Mouse (Mus musculus): ENCODE measurements around the gene Ehd1. TPM values are rescaled to one million over a fixed set of nuclear protein-coding genes. Genes with fewer than 3 reads are reported as not detected.

The Ehd1 gene
- polyA plus RNA-seq, 1 experiment from 2014 or later: 85.5 TPM

DNA sequence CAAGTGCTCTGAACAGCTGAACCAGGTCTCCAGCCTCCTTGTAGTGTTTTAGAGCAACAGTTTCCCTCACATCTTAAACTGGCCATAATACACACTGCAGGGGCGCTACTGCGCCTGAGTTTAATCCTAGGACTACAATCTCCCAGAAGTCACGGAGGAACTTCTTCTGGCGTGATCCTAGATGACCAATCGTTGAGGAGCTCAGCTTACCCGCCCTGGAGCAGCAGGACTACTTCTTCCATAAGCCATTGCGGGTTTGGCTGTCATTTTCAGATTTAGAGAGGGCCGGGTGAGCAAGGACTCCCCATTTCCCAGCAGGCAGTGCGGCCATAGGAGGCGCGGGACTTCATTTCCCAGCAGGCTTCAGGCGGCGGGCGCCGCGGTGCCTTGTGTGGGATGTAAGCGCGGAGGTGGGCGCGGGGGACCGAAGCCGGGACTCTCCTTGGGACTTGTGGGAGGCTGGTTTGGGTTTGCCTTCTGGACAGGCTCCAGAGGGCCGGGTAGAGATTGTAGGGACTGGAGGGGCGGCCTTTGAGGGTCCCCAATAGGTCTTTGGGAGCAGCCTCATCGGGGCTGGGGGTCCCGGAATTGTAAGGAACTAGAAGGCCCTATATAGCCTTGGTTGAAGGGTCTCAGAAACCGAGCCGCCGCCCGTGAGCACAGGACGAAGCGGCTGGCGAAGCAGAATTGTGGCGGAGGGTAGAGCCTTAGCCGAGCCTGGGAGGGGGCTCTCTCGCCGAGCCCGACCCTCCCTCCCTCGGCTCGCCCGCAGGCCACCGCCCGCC is 58.3 kb downstream of the Ehd1 start, which contains the start of gene Men1:
TSS of gene Men1 (plus strand) at position 307 of the 785 bp plus-strand sequence.
- Histone ChIP-seq H3K36me3 (peaks cover 33% of the 10 kb centered on the region), H3K4me3 (peak within 1 kb of the TSS; percentile 78), H3K4me2 (peak within 1 kb of the TSS; percentile 97), H3K27ac (replicated peaks) (peak within 1 kb of the TSS; percentile 78), H3K9ac (peak within 1 kb of the TSS; percentile 92), H3K9me3 (no peaks in the 10 kb centered on the region), H3K4me1 (replicated peaks) (peaks cover 27% of the 10 kb centered on the region), H3K27me3 (no peaks in the 10 kb centered on the region)
- peak; percentile 94 for ATAC-seq (ENCODE audit: low read depth)
- WGBS: under 1% methylated on average over 43 of the region's 43 CpGs

DNA sequence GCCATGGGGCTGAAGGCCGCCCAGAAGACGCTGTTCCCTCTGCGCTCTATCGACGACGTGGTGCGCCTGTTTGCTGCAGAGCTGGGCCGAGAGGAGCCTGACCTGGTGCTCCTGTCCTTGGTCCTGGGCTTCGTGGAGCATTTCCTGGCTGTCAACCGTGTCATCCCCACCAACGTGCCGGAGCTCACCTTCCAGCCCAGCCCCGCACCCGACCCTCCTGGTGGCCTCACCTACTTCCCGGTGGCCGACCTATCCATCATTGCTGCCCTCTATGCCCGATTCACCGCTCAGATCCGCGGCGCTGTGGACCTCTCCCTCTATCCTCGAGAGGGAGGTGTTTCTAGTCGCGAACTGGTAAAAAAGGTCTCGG is 58.9 kb downstream of the Ehd1 start:
- no peaks in the 10 kb centered on the region for H3K27me3 ChIP-seq
- H3K4me3 ChIP-seq: peak overlapping the region; percentile 78
- ATAC-seq (ENCODE audit: low read depth): peak; percentile 49
- H3K9ac ChIP-seq: peak overlapping the region; percentile 92
- peaks cover 39% of the 10 kb centered on the region for H3K36me3 ChIP-seq
- peak overlapping the region; percentile 97 for H3K4me2 ChIP-seq
- H3K4me1 ChIP-seq (replicated peaks): peaks cover 32% of the 10 kb centered on the region
- peak overlapping the region; percentile 77 for H3K27ac ChIP-seq (replicated peaks)
- WGBS: under 1% methylated on average over 25 of the region's 25 CpGs
- H3K9me3 ChIP-seq: no peaks in the 10 kb centered on the region

DNA sequence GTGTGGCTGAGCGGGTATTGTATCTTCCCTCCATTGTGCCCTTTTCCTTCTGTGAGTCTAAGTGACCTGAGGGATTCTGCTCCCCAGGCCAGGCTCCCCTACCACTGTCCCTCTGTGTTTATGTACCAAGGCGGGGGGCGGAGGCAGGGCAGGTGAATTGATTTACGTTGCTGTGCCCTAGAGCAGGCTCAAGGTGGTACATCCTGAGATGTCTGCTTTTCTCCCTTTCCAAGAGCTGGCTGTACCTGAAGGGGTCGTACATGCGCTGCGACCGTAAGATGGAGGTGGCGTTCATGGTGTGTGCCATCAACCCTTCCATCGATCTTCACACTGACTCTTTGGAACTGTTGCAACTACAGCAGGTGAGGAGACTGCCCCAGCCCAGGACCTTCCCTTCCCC is 60.4 kb downstream of the Ehd1 start:
- WGBS: 93% methylated on average over 10 of the region's 10 CpGs
- H3K4me3 ChIP-seq: peak overlapping the region; percentile 78
- peaks cover 39% of the 10 kb centered on the region for H3K36me3 ChIP-seq
- H3K27me3 ChIP-seq: no peaks in the 10 kb centered on the region
- no peak overlapping the region for H3K27ac ChIP-seq (replicated peaks)
- ATAC-seq (ENCODE audit: low read depth): no peak
- no peaks in the 10 kb centered on the region for H3K9me3 ChIP-seq
- peak overlapping the region; percentile 97 for H3K4me2 ChIP-seq
- peak overlapping the region; percentile 92 for H3K9ac ChIP-seq
- H3K4me1 ChIP-seq (replicated peaks): peaks cover 42% of the 10 kb centered on the region

GRCm38 (mm10) chr19:6338171-6338570 is 61.6 kb downstream of the Ehd1 start:
- H3K36me3 ChIP-seq: peaks cover 46% of the 10 kb centered on the region
- H3K4me3 ChIP-seq: no peak overlapping the region
- ATAC-seq (ENCODE audit: low read depth): no peak
- H3K27ac ChIP-seq (replicated peaks): no peak overlapping the region
- no peak overlapping the region for H3K9ac ChIP-seq
- no peaks in the 10 kb centered on the region for H3K27me3 ChIP-seq
- peaks cover 41% of the 10 kb centered on the region for H3K4me1 ChIP-seq (replicated peaks)
- WGBS: 93% methylated on average over 7 of the region's 7 CpGs
- H3K9me3 ChIP-seq: no peaks in the 10 kb centered on the region
- H3K4me2 ChIP-seq: no peak overlapping the region

- Histone ChIP-seq H3K27me3 (no peaks in the 10 kb centered on the region), H3K9me3 (no peaks in the 10 kb centered on the region), H3K4me2 (no peak overlapping the region), H3K9ac (no peak overlapping the region), H3K36me3 (peaks cover 49% of the 10 kb centered on the region), H3K4me3 (no peak overlapping the region), H3K27ac (replicated peaks) (no peak overlapping the region), H3K4me1 (replicated peaks) (peaks cover 41% of the 10 kb centered on the region)
- ATAC-seq (ENCODE audit: low read depth): no peak
- WGBS: 94% methylated on average over 11 of the region's 11 CpGs
These were observed 62.2 kb downstream of the Ehd1 start for GRCm38 (mm10) chr19:6338716-6339115.

GRCm38 (mm10) chr19:6339191-6339590 is 62.7 kb downstream of the Ehd1 start:
- Histone ChIP-seq H3K9me3 (no peaks in the 10 kb centered on the region), H3K9ac (no peak overlapping the region), H3K4me2 (no peak overlapping the region), H3K4me3 (no peak overlapping the region), H3K27ac (replicated peaks) (no peak overlapping the region), H3K4me1 (replicated peaks) (peaks cover 41% of the 10 kb centered on the region), H3K36me3 (peaks cover 54% of the 10 kb centered on the region), H3K27me3 (no peaks in the 10 kb centered on the region)
- ATAC-seq (ENCODE audit: low read depth): no peak
- 94% methylated on average over 6 of the region's 6 CpGs for WGBS

DNA sequence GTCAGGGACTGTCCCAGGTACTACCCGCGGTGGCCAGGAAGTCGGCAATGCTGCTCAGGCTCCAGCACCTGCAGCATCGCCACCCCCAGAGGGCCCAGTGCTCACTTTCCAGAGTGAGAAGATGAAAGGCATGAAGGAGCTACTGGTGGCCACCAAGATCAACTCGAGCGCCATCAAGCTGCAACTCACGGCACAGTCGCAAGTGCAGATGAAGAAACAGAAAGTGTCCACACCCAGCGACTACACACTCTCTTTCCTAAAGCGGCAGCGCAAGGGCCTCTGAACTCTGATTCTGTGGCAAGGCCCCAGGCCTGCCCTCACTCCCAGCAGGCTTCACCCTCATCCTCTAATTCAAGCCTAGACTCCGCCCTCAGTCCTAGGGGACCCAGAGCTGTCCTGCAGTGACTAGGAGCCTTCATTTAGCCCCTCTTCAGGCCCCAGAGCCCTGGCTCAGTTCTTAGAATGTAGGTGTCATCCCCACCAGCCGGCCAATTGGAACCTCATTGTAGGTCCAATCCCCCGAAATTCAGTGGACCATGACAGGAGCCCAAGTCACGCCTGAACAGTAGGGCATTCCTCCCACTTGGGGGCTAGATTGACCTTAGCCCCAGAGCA is 63.5 kb downstream of the Ehd1 start:
- Histone ChIP-seq H3K9me3 (no peaks in the 10 kb centered on the region), H3K4me3 (no peak overlapping the region; the same call in 1 of the 2 replicates), H3K27ac (replicated peaks) (no peak overlapping the region), H3K4me2 (peak overlapping the region; percentile 85; the same call in 1 of the 2 replicates), H3K4me1 (replicated peaks) (peaks cover 41% of the 10 kb centered on the region), H3K9ac (no peak overlapping the region), H3K36me3 (peaks cover 62% of the 10 kb centered on the region), H3K27me3 (no peaks in the 10 kb centered on the region)
- WGBS: 65% methylated on average over 15 of the region's 15 CpGs
- ATAC-seq (ENCODE audit: low read depth): no peak

DNA sequence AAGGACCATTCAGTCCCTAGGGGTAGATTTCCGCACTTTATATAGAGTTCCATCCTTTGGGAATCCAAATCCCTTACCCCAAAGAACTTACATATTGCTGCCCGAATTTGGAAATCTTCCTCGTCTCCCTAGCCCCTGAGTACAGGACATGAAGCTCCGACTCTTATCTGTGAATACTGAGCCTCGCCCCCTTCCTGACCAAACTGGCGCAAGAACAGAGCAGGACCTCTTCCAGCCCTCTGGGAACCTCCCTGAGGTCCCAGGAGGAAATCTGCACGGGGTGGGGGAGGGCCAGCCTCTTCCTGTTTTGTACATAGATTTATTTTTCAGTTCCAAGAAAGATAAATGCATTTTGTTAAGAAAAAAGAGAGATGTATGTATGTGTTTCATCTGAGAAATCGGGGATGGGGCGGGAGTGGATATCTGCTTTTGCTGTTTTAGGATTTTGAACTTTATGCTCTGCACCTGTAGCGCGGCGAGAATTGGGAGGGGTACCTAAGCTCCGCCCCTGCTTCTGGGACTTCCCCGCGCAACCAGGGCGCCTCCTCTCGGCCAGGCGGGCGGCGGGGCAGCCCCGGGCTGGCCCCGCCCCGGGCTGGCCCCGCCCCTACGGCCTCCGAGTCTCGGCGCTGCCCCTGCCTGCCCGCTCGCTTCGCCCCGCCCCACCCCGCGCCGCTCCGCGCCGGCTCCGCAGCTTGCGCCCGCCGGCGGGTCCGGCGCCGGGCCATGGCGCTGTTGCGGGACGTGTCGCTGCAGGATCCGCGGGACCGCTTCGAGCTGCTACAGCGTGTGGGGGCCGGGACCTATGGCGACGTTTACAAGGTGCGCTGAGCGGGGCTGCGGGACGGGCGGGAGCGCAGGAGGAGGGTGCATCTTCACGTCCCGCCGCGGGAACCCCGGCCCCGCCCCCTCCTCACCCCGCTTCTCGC is 64.3 kb downstream of the Ehd1 start, which contains the start of gene Map4k2:
TSS of gene Map4k2 (plus strand) at position 612 of the 929 bp plus-strand sequence.
- H3K9ac ChIP-seq: peak within 1 kb of the TSS; percentile 78
- H3K4me3 ChIP-seq: peak within 1 kb of the TSS; percentile 59
- 7% methylated on average over 69 of the region's 72 CpGs for WGBS
- H3K27ac ChIP-seq (replicated peaks): peak within 1 kb of the TSS; percentile 18
- H3K4me2 ChIP-seq: peak within 1 kb of the TSS; percentile 85
- no peaks in the 10 kb centered on the region for H3K9me3 ChIP-seq
- peaks cover 37% of the 10 kb centered on the region for H3K4me1 ChIP-seq (replicated peaks)
- ATAC-seq (ENCODE audit: low read depth): peak; percentile 28; the same call in 1 of the 2 replicates
- peaks cover 70% of the 10 kb centered on the region for H3K36me3 ChIP-seq
- H3K27me3 ChIP-seq: no peaks in the 10 kb centered on the region

DNA sequence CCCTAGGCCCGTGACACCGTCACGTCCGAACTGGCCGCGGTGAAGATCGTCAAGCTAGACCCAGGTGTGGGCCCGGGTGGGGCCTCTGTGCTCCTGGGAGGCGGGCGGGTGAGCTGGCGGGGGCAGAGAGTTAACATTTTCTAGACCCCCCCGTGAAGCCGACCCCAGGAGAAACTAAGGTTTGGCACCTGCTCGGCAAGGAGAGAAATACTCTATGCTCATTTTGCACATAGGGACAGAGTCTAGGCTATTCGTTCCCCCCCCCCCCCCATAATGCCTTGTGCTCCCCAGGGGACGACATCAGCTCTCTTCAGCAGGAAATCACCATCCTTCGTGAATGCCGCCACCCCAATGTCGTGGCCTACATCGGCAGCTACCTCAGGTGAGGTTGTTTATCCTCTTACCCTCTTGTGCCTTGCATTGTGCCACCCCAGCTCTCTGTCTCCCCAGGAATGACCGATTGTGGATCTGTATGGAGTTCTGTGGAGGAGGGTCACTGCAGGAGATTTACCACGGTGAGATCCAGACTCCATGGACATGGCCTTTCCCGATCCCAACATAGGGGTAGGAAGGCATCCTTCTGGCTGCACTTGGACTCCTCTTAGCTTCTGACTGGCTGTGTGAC is 65.0 kb downstream of the Ehd1 start:
- H3K27ac ChIP-seq (replicated peaks): peak overlapping the region; percentile 18; the same call in 1 of the 2 replicates
- peaks cover 29% of the 10 kb centered on the region for H3K4me1 ChIP-seq (replicated peaks)
- ATAC-seq (ENCODE audit: low read depth): 0 out of 2 replicates have a peak, but pooled peaks have one; percentile 12
- H3K27me3 ChIP-seq: no peaks in the 10 kb centered on the region
- peaks cover 78% of the 10 kb centered on the region for H3K36me3 ChIP-seq
- H3K9me3 ChIP-seq: no peaks in the 10 kb centered on the region
- WGBS: 12% methylated on average over 23 of the region's 23 CpGs
- H3K4me2 ChIP-seq: peak overlapping the region; percentile 85
- peak overlapping the region; percentile 59 for H3K4me3 ChIP-seq
- peak overlapping the region; percentile 78 for H3K9ac ChIP-seq

- H3K4me2 ChIP-seq: peak overlapping the region; percentile 85
- no peak overlapping the region; the same call in 1 of the 2 replicates for H3K27ac ChIP-seq (replicated peaks)
- no peak for ATAC-seq (ENCODE audit: low read depth)
- peak overlapping the region; percentile 59; the same call in 1 of the 2 replicates for H3K4me3 ChIP-seq
- H3K9me3 ChIP-seq: no peaks in the 10 kb centered on the region
- 70% methylated on average over 5 of the region's 5 CpGs for WGBS
- H3K27me3 ChIP-seq: no peaks in the 10 kb centered on the region
- H3K9ac ChIP-seq: no peak overlapping the region
- peaks cover 78% of the 10 kb centered on the region for H3K36me3 ChIP-seq
- H3K4me1 ChIP-seq (replicated peaks): peaks cover 20% of the 10 kb centered on the region
These were observed 65.9 kb downstream of the Ehd1 start for GRCm38 (mm10) chr19:6342276-6342933.

All from neural tube, embryonic 13.5 days (tissue).